Mouse (Mus musculus) embryonic facial prominence, embryonic 13.5 days (tissue): Measurements from ENCODE around the gene Als2. TPM values are rescaled to one million over a fixed set of nuclear protein-coding genes. Genes with fewer than 3 reads are reported as not detected.

Source experiments
- ATAC-seq: fragments of 200-750 bp; cut with Nextera tagmentation; 2 replicates; pipeline ENCODE4 v1.8.0; 2017; ENCODE audit warnings: low read depth; ENCODE audit not compliant: insufficient number of reproducible peaks, insufficient read depth, low FRiP score, low TSS enrichment
- H3K27ac ChIP-seq: fragments of 300-500 bp; sonication (generic); 2 replicates; pipeline ENCODE4 v1.5.1; 2015; ENCODE audit warnings: moderate library complexity, mild to moderate bottlenecking, inconsistent platforms
- H3K27me3 ChIP-seq: fragments of 300-500 bp; sonication (generic); 2 replicates; pipeline ENCODE4 v1.6.1; 2015; ENCODE audit warnings: mild to moderate bottlenecking, inconsistent platforms
- H3K36me3 ChIP-seq: fragments of 300-500 bp; sonication (generic); 2 replicates; pipeline ENCODE4 v1.6.1; 2015; ENCODE audit warnings: mild to moderate bottlenecking, inconsistent platforms
- H3K4me1 ChIP-seq: fragments of 300-500 bp; sonication (generic); 2 replicates; pipeline ENCODE4 v1.6.1; 2015; ENCODE audit warnings: inconsistent platforms
- H3K4me2 ChIP-seq: fragments of 300-500 bp; sonication (generic); 2 replicates; pipeline ENCODE4 v1.6.1; 2015; ENCODE audit warnings: moderate library complexity, mild to moderate bottlenecking, inconsistent platforms
- H3K4me3 ChIP-seq: fragments of 300-500 bp; sonication (generic); 2 replicates; pipeline ENCODE4 v1.5.1; 2015; ENCODE audit warnings: mild to moderate bottlenecking, inconsistent platforms
- H3K9ac ChIP-seq: fragments of 300-500 bp; sonication (generic); 2 replicates; pipeline ENCODE4 v1.6.1; 2015; ENCODE audit warnings: mild to moderate bottlenecking, inconsistent platforms
- H3K9me3 ChIP-seq: fragments of 300-500 bp; sonication (generic); 2 replicates; pipeline ENCODE4 v1.6.1; 2016; ENCODE audit warnings: inconsistent platforms
- whole genome bisulfite sequencing: fragments of 180-500 bp; shearing (Covaris S2); methylation state at CpG from one replicate; pipeline ENCODE4 v1.1.7; 2015; ENCODE audit warnings: mixed read lengths; 5-methylcytosine and 5-hydroxymethylcytosine counted together
- polyA plus RNA-seq: library from polyadenylated mRNA; unstranded; fragments of >200 nt; fragmentation: Nextera tagmentation; extraction: Ambion mirVana; gene quantifications from 2 replicates; pipeline ENCODE4 v1.2.1, GENCODE M21; 2015

The Als2 gene
- polyA plus RNA-seq, 1 experiment from 2014 or later, result 9.4 TPM

- H3K9ac ChIP-seq, result no peak overlapping the region
- no peak for ATAC-seq
- no peaks in the 10 kb centered on the region for H3K4me1 ChIP-seq
- WGBS, result 87% methylated on average over 4 of the region's 4 CpGs
- no peaks in the 10 kb centered on the region for H3K27me3 ChIP-seq
- no peak overlapping the region for H3K4me2 ChIP-seq
- H3K36me3 ChIP-seq, result peaks cover 36% of the 10 kb centered on the region
- H3K9me3 ChIP-seq, result no peaks in the 10 kb centered on the region
- H3K27ac ChIP-seq, result no peak overlapping the region
- H3K4me3 ChIP-seq, result no peak overlapping the region
These were observed 25.4 kb downstream of the Als2 start for GRCm38 (mm10) chr1:59211651-59212050.

- no peak overlapping the region for H3K9ac ChIP-seq
- H3K4me1 ChIP-seq, result no peaks in the 10 kb centered on the region
- H3K36me3 ChIP-seq, result peaks cover 34% of the 10 kb centered on the region
- H3K27me3 ChIP-seq, result no peaks in the 10 kb centered on the region
- no peak overlapping the region for H3K4me2 ChIP-seq
- H3K9me3 ChIP-seq, result no peaks in the 10 kb centered on the region
- H3K27ac ChIP-seq, result no peak overlapping the region
- WGBS, result 85% methylated on average over 1 of the region's 1 CpGs
- H3K4me3 ChIP-seq, result no peak overlapping the region
- ATAC-seq, result no peak
These were observed 28.7 kb downstream of the Als2 start for GRCm38 (mm10) chr1:59208331-59208730.

GRCm38 (mm10) chr1:59204489-59204888 is 32.5 kb downstream of the Als2 start:
- H3K4me2 ChIP-seq, result no peak overlapping the region
- no peak overlapping the region for H3K27ac ChIP-seq
- peaks cover 56% of the 10 kb centered on the region for H3K36me3 ChIP-seq
- ATAC-seq, result no peak
- no peaks in the 10 kb centered on the region for H3K4me1 ChIP-seq
- no peaks in the 10 kb centered on the region for H3K9me3 ChIP-seq
- no peak overlapping the region for H3K4me3 ChIP-seq
- no peak overlapping the region for H3K9ac ChIP-seq
- H3K27me3 ChIP-seq, result no peaks in the 10 kb centered on the region
- WGBS, result 80% methylated on average over 1 of the region's 1 CpGs

- Histone ChIP-seq H3K9me3 (no peaks in the 10 kb centered on the region), H3K36me3 (peaks cover 50% of the 10 kb centered on the region), H3K4me1 (no peaks in the 10 kb centered on the region), H3K9ac (no peak overlapping the region), H3K4me3 (no peak overlapping the region), H3K27ac (no peak overlapping the region), H3K27me3 (no peaks in the 10 kb centered on the region), H3K4me2 (no peak overlapping the region)
- 92% methylated on average over 10 of the region's 10 CpGs for WGBS
- no peak for ATAC-seq
These were observed 34.7 kb downstream of the Als2 start for GRCm38 (mm10) chr1:59202367-59202766.

GRCm38 (mm10) chr1:59201561-59201960 is 35.5 kb downstream of the Als2 start:
- no peak overlapping the region for H3K4me3 ChIP-seq
- no peaks in the 10 kb centered on the region for H3K27me3 ChIP-seq
- H3K36me3 ChIP-seq, result peaks cover 50% of the 10 kb centered on the region
- no peaks in the 10 kb centered on the region for H3K4me1 ChIP-seq
- H3K9ac ChIP-seq, result no peak overlapping the region
- no peak overlapping the region for H3K4me2 ChIP-seq
- H3K27ac ChIP-seq, result no peak overlapping the region
- H3K9me3 ChIP-seq, result no peaks in the 10 kb centered on the region
- no peak for ATAC-seq
- 84% methylated on average over 1 of the region's 1 CpGs for WGBS

GRCm38 (mm10) chr1:59200960-59201359 is 36.1 kb downstream of the Als2 start:
- H3K36me3 ChIP-seq, result peaks cover 53% of the 10 kb centered on the region
- no peaks in the 10 kb centered on the region for H3K27me3 ChIP-seq
- 87% methylated on average over 5 of the region's 5 CpGs for WGBS
- no peak overlapping the region for H3K4me2 ChIP-seq
- no peak overlapping the region for H3K9ac ChIP-seq
- H3K4me3 ChIP-seq, result no peak overlapping the region
- no peaks in the 10 kb centered on the region for H3K4me1 ChIP-seq
- H3K9me3 ChIP-seq, result no peaks in the 10 kb centered on the region
- no peak overlapping the region for H3K27ac ChIP-seq
- ATAC-seq, result no peak

- Histone ChIP-seq H3K9me3 (no peaks in the 10 kb centered on the region), H3K4me3 (no peak overlapping the region), H3K36me3 (peaks cover 42% of the 10 kb centered on the region), H3K27ac (no peak overlapping the region), H3K4me1 (no peaks in the 10 kb centered on the region), H3K4me2 (no peak overlapping the region), H3K9ac (no peak overlapping the region), H3K27me3 (no peaks in the 10 kb centered on the region)
- WGBS, result 69% methylated on average over 6 of the region's 6 CpGs
- no peak for ATAC-seq
These were observed 42.1 kb downstream of the Als2 start for GRCm38 (mm10) chr1:59194979-59195378.

- Histone ChIP-seq H3K9ac (no peak overlapping the region), H3K4me1 (no peaks in the 10 kb centered on the region), H3K4me2 (no peak overlapping the region), H3K27me3 (no peaks in the 10 kb centered on the region), H3K4me3 (no peak overlapping the region), H3K36me3 (peaks cover 36% of the 10 kb centered on the region), H3K9me3 (no peaks in the 10 kb centered on the region), H3K27ac (no peak overlapping the region)
- WGBS, result 83% methylated on average over 5 of the region's 5 CpGs
- no peak for ATAC-seq
These were observed 49.2 kb downstream of the Als2 start for GRCm38 (mm10) chr1:59187786-59188185.

- ATAC-seq, result no peak
- H3K27me3 ChIP-seq, result no peaks in the 10 kb centered on the region
- no peak overlapping the region for H3K27ac ChIP-seq
- no peak overlapping the region for H3K4me2 ChIP-seq
- no peaks in the 10 kb centered on the region for H3K9me3 ChIP-seq
- no peak overlapping the region for H3K9ac ChIP-seq
- H3K4me1 ChIP-seq, result no peaks in the 10 kb centered on the region
- no peak overlapping the region for H3K4me3 ChIP-seq
- 87% methylated on average over 10 of the region's 10 CpGs for WGBS
- peaks cover 37% of the 10 kb centered on the region for H3K36me3 ChIP-seq
These were observed 50.7 kb downstream of the Als2 start for GRCm38 (mm10) chr1:59186317-59186716.

GRCm38 (mm10) chr1:59185410-59185809 is 51.6 kb downstream of the Als2 start:
- no peaks in the 10 kb centered on the region for H3K27me3 ChIP-seq
- no peak overlapping the region for H3K9ac ChIP-seq
- no peaks in the 10 kb centered on the region for H3K4me1 ChIP-seq
- no peak overlapping the region for H3K27ac ChIP-seq
- peaks cover 32% of the 10 kb centered on the region for H3K36me3 ChIP-seq
- H3K4me2 ChIP-seq, result no peak overlapping the region
- no peak for ATAC-seq
- WGBS, result 90% methylated on average over 9 of the region's 9 CpGs
- no peak overlapping the region for H3K4me3 ChIP-seq
- no peaks in the 10 kb centered on the region for H3K9me3 ChIP-seq

- Histone ChIP-seq H3K4me3 (no peak overlapping the region), H3K36me3 (peaks cover 50% of the 10 kb centered on the region)
- WGBS, result 94% methylated on average over 4 of the region's 4 CpGs
These were observed 54.0 kb downstream of the Als2 start for GRCm38 (mm10) chr1:59183045-59183444.

GRCm38 (mm10) chr1:59182373-59182772 is 54.7 kb downstream of the Als2 start:
- WGBS, result 88% methylated on average over 2 of the region's 2 CpGs
- H3K27me3 ChIP-seq, result no peaks in the 10 kb centered on the region
- peaks cover 57% of the 10 kb centered on the region for H3K36me3 ChIP-seq
- H3K4me1 ChIP-seq, result no peaks in the 10 kb centered on the region
- H3K9ac ChIP-seq, result no peak overlapping the region
- H3K27ac ChIP-seq, result no peak overlapping the region
- no peak for ATAC-seq
- H3K4me2 ChIP-seq, result no peak overlapping the region
- H3K4me3 ChIP-seq, result no peak overlapping the region
- no peaks in the 10 kb centered on the region for H3K9me3 ChIP-seq

More at GRCm38 (mm10) chr1:59183045-59183444, 54.0 kb downstream of the Als2 start:
- Histone ChIP-seq H3K9ac (no peak overlapping the region), H3K9me3 (no peaks in the 10 kb centered on the region), H3K4me1 (no peaks in the 10 kb centered on the region), H3K4me2 (no peak overlapping the region), H3K27me3 (no peaks in the 10 kb centered on the region), H3K27ac (no peak overlapping the region)
- no peak for ATAC-seq

- Histone ChIP-seq H3K27me3 (no peaks in the 10 kb centered on the region), H3K4me1 (no peaks in the 10 kb centered on the region), H3K4me2 (no peak overlapping the region), H3K27ac (no peak overlapping the region), H3K9me3 (0 out of 2 replicates have a peak, but pooled peaks cover 4% of the 10 kb centered on the region), H3K4me3 (no peak overlapping the region), H3K36me3 (peaks cover 65% of the 10 kb centered on the region), H3K9ac (no peak overlapping the region)
- ATAC-seq, result no peak
- WGBS, result 90% methylated on average over 3 of the region's 3 CpGs
These were observed 57.0 kb downstream of the Als2 start for GRCm38 (mm10) chr1:59180003-59180402.
